Mouse (Mus musculus): Measurements from ENCODE around the gene Olfr705. TPM values are rescaled to one million over a fixed set of nuclear protein-coding genes. Genes with fewer than 3 reads are reported as not detected.
"Not testable (repeated sequence)": the region's sequence is repeated elsewhere in the genome, so short reads cannot be mapped to it uniquely, and the experiment has no call there.

The Olfr705 gene
- not detected in 2 replicates for polyA plus RNA-seq (2012; ENCODE audit: insufficient read depth, insufficient read length, missing spikeins)

DNA sequence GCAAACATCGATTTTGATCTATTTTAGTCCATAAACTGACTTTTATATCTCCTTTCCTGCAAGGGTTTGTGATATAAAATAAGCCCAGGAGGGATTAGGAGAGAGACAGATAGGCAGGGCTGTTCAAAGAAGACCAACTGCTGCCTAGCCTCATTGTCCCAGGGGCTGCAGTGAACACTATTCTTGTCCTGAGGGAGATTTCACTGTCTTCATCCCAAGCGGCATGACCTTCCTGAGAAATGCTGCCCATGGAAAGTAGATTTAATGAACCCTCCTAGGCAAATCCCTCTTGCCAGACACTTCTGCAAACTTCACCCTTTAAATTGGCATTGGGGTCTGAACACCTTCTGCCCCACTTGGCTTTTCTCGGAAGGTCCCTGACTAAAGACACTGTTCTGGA is at the start of gene Olfr705:
TSS of gene Olfr705 (minus strand) at position 101 of the 400 bp plus-strand sequence.
- no peak within 1 kb of the TSS for H3K4me3 ChIP-seq (ENCODE audit: insufficient read depth, low read length)
- H3K4me1 ChIP-seq (ENCODE audit: control insufficient read depth, insufficient read depth, low read length), result no peaks in the 10 kb centered on the region
- no peak within 1 kb of the TSS for H3K27ac ChIP-seq (ENCODE audit: insufficient read depth, low read depth, low read length)
- no peak for TF ChIP-seq CTCF (IDR thresholded peaks at IDR 0.05; ENCODE audit: low read depth, low read length)
- TF ChIP-seq POLR2A (IDR thresholded peaks at IDR 0.05; ENCODE audit: borderline replicate concordance, low read depth, low read length), result no peak

- H3K4me3 ChIP-seq (ENCODE audit: insufficient read depth, low read length); H3K27ac ChIP-seq (ENCODE audit: insufficient read depth, low read depth, low read length); H3K4me1 ChIP-seq (ENCODE audit: control insufficient read depth, insufficient read depth, low read length): not testable (repeated sequence)
Measured at GRCm38 (mm10) chr7:106920961-106921360, 44.3 kb upstream of the Olfr705 start.

GRCm38 (mm10) chr7:106907676-106908075 is 31.0 kb upstream of the Olfr705 start, which contains the start of gene Olfr1532-ps1:
Olfr1532-ps1 (plus strand) TSS chr7:106908001.
- TF ChIP-seq CTCF (IDR thresholded peaks at IDR 0.05; ENCODE audit: low read depth, low read length) (no peak), POLR2A (IDR thresholded peaks at IDR 0.05; ENCODE audit: borderline replicate concordance, low read depth, low read length) (no peak)
- Histone ChIP-seq H3K4me1 (ENCODE audit: control insufficient read depth, insufficient read depth, low read length) (no peaks in the 10 kb centered on the region), H3K4me3 (ENCODE audit: insufficient read depth, low read length) (no peak within 1 kb of the TSS), H3K27ac (ENCODE audit: insufficient read depth, low read depth, low read length) (no peak within 1 kb of the TSS)

GRCm38 (mm10) chr7:106901141-106901540 is 24.4 kb upstream of the Olfr705 start, which contains the start of gene Olfr707:
Olfr707 (minus strand) TSS chr7:106901241.
- H3K4me1 ChIP-seq (ENCODE audit: control insufficient read depth, insufficient read depth, low read length); H3K4me3 ChIP-seq (ENCODE audit: insufficient read depth, low read length); H3K27ac ChIP-seq (ENCODE audit: insufficient read depth, low read depth, low read length): not testable (repeated sequence)

GRCm38 (mm10) chr7:106888062-106888461 is 11.4 kb upstream of the Olfr705 start, which contains the start of gene Olfr706:
Olfr706 (minus strand) TSS chr7:106888162.
- H3K4me3 ChIP-seq (ENCODE audit: insufficient read depth, low read length), result no peak within 1 kb of the TSS
- no peak within 1 kb of the TSS for H3K27ac ChIP-seq (ENCODE audit: insufficient read depth, low read depth, low read length)
- no peak for TF ChIP-seq POLR2A (IDR thresholded peaks at IDR 0.05; ENCODE audit: borderline replicate concordance, low read depth, low read length)
- TF ChIP-seq CTCF (IDR thresholded peaks at IDR 0.05; ENCODE audit: low read depth, low read length), result no peak
- no peaks in the 10 kb centered on the region for H3K4me1 ChIP-seq (ENCODE audit: control insufficient read depth, insufficient read depth, low read length)

DNA sequence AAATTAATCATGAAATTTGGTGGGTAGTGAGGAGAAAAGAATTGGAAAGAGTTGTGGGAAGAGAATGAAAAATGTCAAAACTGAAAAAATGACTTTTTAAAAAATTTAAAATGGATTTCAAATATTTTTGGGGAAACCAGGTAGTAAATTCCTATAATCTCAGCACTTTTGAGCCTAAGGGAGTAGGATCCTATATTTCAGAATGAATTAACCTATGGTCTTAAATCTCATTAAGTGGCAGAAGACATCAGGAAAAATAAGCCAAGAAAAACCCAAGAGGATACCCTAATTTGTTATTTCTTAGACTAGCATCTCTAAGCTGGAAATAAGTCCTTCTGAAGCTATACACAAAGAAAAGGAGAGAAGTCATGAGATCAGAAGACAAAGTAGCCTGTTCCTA is 13.8 kb downstream of the Olfr705 start, which contains the start of gene Olfr704:
TSS of gene Olfr704 (plus strand) at position 301 of the 400 bp plus-strand sequence.
- Histone ChIP-seq H3K27ac (ENCODE audit: insufficient read depth, low read depth, low read length) (no peak within 1 kb of the TSS), H3K4me1 (ENCODE audit: control insufficient read depth, insufficient read depth, low read length) (no peaks in the 10 kb centered on the region), H3K4me3 (ENCODE audit: insufficient read depth, low read length) (no peak within 1 kb of the TSS)
- TF ChIP-seq POLR2A (IDR thresholded peaks at IDR 0.05; ENCODE audit: borderline replicate concordance, low read depth, low read length) (no peak), CTCF (IDR thresholded peaks at IDR 0.05; ENCODE audit: low read depth, low read length) (no peak)

GRCm38 (mm10) chr7:106843060-106843459 is 33.6 kb downstream of the Olfr705 start, which contains the start of gene Olfr703:
Olfr703 (plus strand) TSS chr7:106843360.
- no peaks in the 10 kb centered on the region for H3K4me1 ChIP-seq (ENCODE audit: control insufficient read depth, insufficient read depth, low read length)
- no peak within 1 kb of the TSS for H3K4me3 ChIP-seq (ENCODE audit: insufficient read depth, low read length)
- no peak within 1 kb of the TSS for H3K27ac ChIP-seq (ENCODE audit: insufficient read depth, low read depth, low read length)
- TF ChIP-seq CTCF (IDR thresholded peaks at IDR 0.05; ENCODE audit: low read depth, low read length) (no peak), POLR2A (IDR thresholded peaks at IDR 0.05; ENCODE audit: borderline replicate concordance, low read depth, low read length) (no peak)

- Histone ChIP-seq H3K4me3 (ENCODE audit: insufficient read depth, low read length) (no peak within 1 kb of the TSS), H3K27ac (ENCODE audit: insufficient read depth, low read depth, low read length) (no peak within 1 kb of the TSS), H3K4me1 (ENCODE audit: control insufficient read depth, insufficient read depth, low read length) (no peaks in the 10 kb centered on the region)
- TF ChIP-seq POLR2A (IDR thresholded peaks at IDR 0.05; ENCODE audit: borderline replicate concordance, low read depth, low read length) (no peak), CTCF (IDR thresholded peaks at IDR 0.05; ENCODE audit: low read depth, low read length) (no peak)
Measured at GRCm38 (mm10) chr7:106833793-106834192, 42.9 kb downstream of the Olfr705 start, which contains the start of gene Olfr702. Olfr702 (minus strand) TSS chr7:106833893.

Other genes starting within 250 kb of the Olfr705 start
- gene Olfr693, start 196.3 kb downstream of the Olfr705 start, polyA plus RNA-seq (2012; ENCODE audit: insufficient read depth, insufficient read length, missing spikeins), result not detected in 2 replicates
- gene Olfr694, start 185.1 kb downstream of the Olfr705 start, polyA plus RNA-seq (2012; ENCODE audit: insufficient read depth, insufficient read length, missing spikeins), result not detected in 2 replicates
- not detected in 2 replicates for gene Olfr695, start 160.5 kb downstream of the Olfr705 start, polyA plus RNA-seq (2012; ENCODE audit: insufficient read depth, insufficient read length, missing spikeins)
- not detected in 2 replicates for gene Olfr697, start 134.4 kb downstream of the Olfr705 start, polyA plus RNA-seq (2012; ENCODE audit: insufficient read depth, insufficient read length, missing spikeins)
- gene Olfr698, start 121.5 kb downstream of the Olfr705 start, polyA plus RNA-seq (2012; ENCODE audit: insufficient read depth, insufficient read length, missing spikeins), result not detected in 2 replicates
- not detected in 2 replicates for gene Olfr699, start 83.7 kb downstream of the Olfr705 start, polyA plus RNA-seq (2012; ENCODE audit: insufficient read depth, insufficient read length, missing spikeins)
- gene Olfr700, start 68.1 kb downstream of the Olfr705 start, polyA plus RNA-seq (2012; ENCODE audit: insufficient read depth, insufficient read length, missing spikeins), result not detected in 2 replicates
- gene Olfr701, start 62.8 kb downstream of the Olfr705 start, polyA plus RNA-seq (2012; ENCODE audit: insufficient read depth, insufficient read length, missing spikeins), result not detected in 2 replicates
- gene Olfr702, start 43.0 kb downstream of the Olfr705 start, polyA plus RNA-seq (2012; ENCODE audit: insufficient read depth, insufficient read length, missing spikeins), result not detected in 2 replicates
- gene Olfr703, start 33.5 kb downstream of the Olfr705 start, polyA plus RNA-seq (2012; ENCODE audit: insufficient read depth, insufficient read length, missing spikeins), result not detected in 2 replicates
- not detected in 2 replicates for gene Olfr704, start 13.7 kb downstream of the Olfr705 start, polyA plus RNA-seq (2012; ENCODE audit: insufficient read depth, insufficient read length, missing spikeins)
- gene Olfr706, start 11.3 kb upstream of the Olfr705 start, polyA plus RNA-seq (2012; ENCODE audit: insufficient read depth, insufficient read length, missing spikeins), result not detected in 2 replicates
- gene Olfr707, start 24.4 kb upstream of the Olfr705 start, polyA plus RNA-seq (2012; ENCODE audit: insufficient read depth, insufficient read length, missing spikeins), result not detected in 2 replicates
- not detected in 2 replicates for gene Olfr1532-ps1, start 31.1 kb upstream of the Olfr705 start, polyA plus RNA-seq (2012; ENCODE audit: insufficient read depth, insufficient read length, missing spikeins)
- 0.23 TPM in 1 of 2 replicates, not detected in the other for gene Olfr709-ps1, start 55.3 kb upstream of the Olfr705 start, polyA plus RNA-seq (2012; ENCODE audit: insufficient read depth, insufficient read length, missing spikeins)
- gene Olfr710, start 71.4 kb upstream of the Olfr705 start, polyA plus RNA-seq (2012; ENCODE audit: insufficient read depth, insufficient read length, missing spikeins), result not detected in 2 replicates
- not detected in 2 replicates for gene Olfr6, start 87.0 kb upstream of the Olfr705 start, polyA plus RNA-seq (2012; ENCODE audit: insufficient read depth, insufficient read length, missing spikeins)
- gene Olfr711, start 98.6 kb upstream of the Olfr705 start, polyA plus RNA-seq (2012; ENCODE audit: insufficient read depth, insufficient read length, missing spikeins), result not detected in 2 replicates
- gene Olfr2, start 129.2 kb upstream of the Olfr705 start, polyA plus RNA-seq (2012; ENCODE audit: insufficient read depth, insufficient read length, missing spikeins), result 0.13 TPM in 1 of 2 replicates, not detected in the other
- not detected in 2 replicates for gene Olfr713, start 154.3 kb upstream of the Olfr705 start, polyA plus RNA-seq (2012; ENCODE audit: insufficient read depth, insufficient read length, missing spikeins)
- not detected in 2 replicates for gene Olfr714, start 194.1 kb upstream of the Olfr705 start, polyA plus RNA-seq (2012; ENCODE audit: insufficient read depth, insufficient read length, missing spikeins)
- gene Olfr17, start 216.3 kb upstream of the Olfr705 start, polyA plus RNA-seq (2012; ENCODE audit: insufficient read depth, insufficient read length, missing spikeins), result not detected in 2 replicates
- gene Olfr715b, start 233.5 kb upstream of the Olfr705 start, polyA plus RNA-seq (2012; ENCODE audit: insufficient read depth, insufficient read length, missing spikeins), result 0.20 TPM in 1 of 2 replicates, not detected in the other

Measured in bone marrow macrophage, adult 2 months (primary cell).